Mouse (Mus musculus) megakaryocyte, embryonic 14.5 days (primary cell): ENCODE measurements around the gene Ptpn13. TPM values are rescaled to one million over a fixed set of nuclear protein-coding genes. Genes with fewer than 3 reads are reported as not detected.

Experiments
- H3K27me3 ChIP-seq: replicated peaks from 2 replicates; pipeline ENCODE3; 2012; ENCODE audit warnings: inconsistent platforms
- H3K36me3 ChIP-seq: replicated peaks from 2 replicates; pipeline ENCODE3; 2012; ENCODE audit warnings: low read length, inconsistent platforms, mixed read lengths
- H3K4me1 ChIP-seq: 2 replicates; pipeline ENCODE4 v1.6.1; 2012; ENCODE audit warnings: inconsistent platforms
- H3K4me3 ChIP-seq: replicated peaks from 2 replicates; pipeline ENCODE3; 2012; ENCODE audit warnings: moderate library complexity, mild to moderate bottlenecking, inconsistent platforms
- H3K9me3 ChIP-seq: 2 replicates; pipeline ENCODE4 v1.6.1; 2012; ENCODE audit warnings: inconsistent platforms
- FLI1 ChIP-seq: IDR thresholded peaks from 2 replicates; pipeline ENCODE4 v1.6.1; 2012; ENCODE audit warnings: low read length, inconsistent platforms, mixed read lengths
- GATA1 ChIP-seq: IDR thresholded peaks from 3 replicates; pipeline ENCODE4 v1.6.1; 2012; ENCODE audit warnings: mixed read lengths, low read length, inconsistent platforms, borderline replicate concordance
- polyA plus RNA-seq: library from polyadenylated mRNA; stranded (reverse); fragments of >175 nt; gene quantifications from 2 replicates; pipeline ENCODE4 v1.2.3, GENCODE M21; 2012; ENCODE audit warnings: low replicate concordance; ENCODE audit not compliant: insufficient read depth

The Ptpn13 gene
- polyA plus RNA-seq, 1 experiment = 0.04 TPM

DNA sequence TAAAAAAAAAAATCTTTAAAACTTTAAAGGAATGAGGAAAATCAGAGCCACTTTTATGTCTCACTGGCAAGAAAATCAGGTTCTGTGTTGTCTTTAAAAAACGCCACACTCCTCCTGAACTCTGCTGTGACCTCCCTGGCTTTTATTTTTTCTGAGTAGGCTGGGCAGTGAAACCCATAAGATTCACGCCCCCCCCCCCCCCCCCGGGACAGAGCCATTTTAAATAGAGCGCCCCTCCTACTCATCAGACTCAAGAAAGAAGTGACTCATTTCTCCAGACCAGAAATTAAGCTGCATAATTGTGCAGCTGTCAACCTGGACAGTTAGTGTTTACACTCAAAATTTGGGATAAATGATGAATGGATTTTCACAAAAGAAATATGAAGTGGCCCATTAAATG lies 31.8 kb upstream of the Ptpn13 start:
- TF ChIP-seq FLI1 (no peak), GATA1 (no peak)
- H3K27me3 ChIP-seq = peaks cover 4% of the 10 kb centered on the region
- no peaks in the 10 kb centered on the region for H3K9me3 ChIP-seq
- H3K36me3 ChIP-seq = no peaks in the 10 kb centered on the region
- H3K4me1 ChIP-seq = no peaks in the 10 kb centered on the region
- no peak overlapping the region for H3K4me3 ChIP-seq

DNA sequence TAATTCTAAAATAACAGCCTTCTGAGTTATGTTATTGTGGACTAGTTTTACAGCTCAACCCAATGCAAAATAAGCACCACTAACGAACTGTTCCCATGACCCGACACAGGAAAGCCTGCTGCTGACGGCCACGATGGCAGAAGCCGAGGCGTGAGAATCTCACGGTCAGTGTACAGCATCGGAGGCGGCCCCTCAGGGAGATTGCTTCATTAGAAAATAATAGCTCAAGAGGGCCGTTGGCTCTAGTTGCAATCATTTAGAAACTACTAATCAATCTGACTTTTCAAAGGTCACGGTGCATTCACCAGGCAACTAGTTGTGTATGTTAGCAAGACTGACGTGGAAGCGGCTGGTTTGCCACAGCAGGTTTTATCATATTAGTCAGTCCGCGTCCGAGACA lies 31.2 kb upstream of the Ptpn13 start:
- peaks cover 4% of the 10 kb centered on the region for H3K27me3 ChIP-seq
- H3K9me3 ChIP-seq = no peaks in the 10 kb centered on the region
- H3K36me3 ChIP-seq = no peaks in the 10 kb centered on the region
- H3K4me1 ChIP-seq = no peaks in the 10 kb centered on the region
- TF ChIP-seq FLI1 = no peak
- no peak for TF ChIP-seq GATA1
- no peak overlapping the region for H3K4me3 ChIP-seq

GRCm38 (mm10) chr5:103395683-103396082 lies 29.3 kb upstream of the Ptpn13 start:
- H3K4me3 ChIP-seq = no peak overlapping the region
- TF ChIP-seq GATA1 (no peak), FLI1 (no peak)
- H3K4me1 ChIP-seq = no peaks in the 10 kb centered on the region
- H3K9me3 ChIP-seq = no peaks in the 10 kb centered on the region
- H3K27me3 ChIP-seq = peaks cover 4% of the 10 kb centered on the region
- H3K36me3 ChIP-seq = no peaks in the 10 kb centered on the region

- Histone ChIP-seq H3K4me1 (no peaks in the 10 kb centered on the region), H3K36me3 (no peaks in the 10 kb centered on the region), H3K4me3 (no peak overlapping the region), H3K9me3 (no peaks in the 10 kb centered on the region), H3K27me3 (peaks cover 4% of the 10 kb centered on the region)
- no peak for TF ChIP-seq GATA1
- TF ChIP-seq FLI1 = no peak
Observed at GRCm38 (mm10) chr5:103397429-103397828, 27.6 kb upstream of the Ptpn13 start.

GRCm38 (mm10) chr5:103404213-103404968 lies 20.6 kb upstream of the Ptpn13 start:
- TF ChIP-seq FLI1 (no peak), GATA1 (no peak)
- H3K4me3 ChIP-seq = no peak overlapping the region
- no peaks in the 10 kb centered on the region for H3K36me3 ChIP-seq
- no peaks in the 10 kb centered on the region for H3K9me3 ChIP-seq
- no peaks in the 10 kb centered on the region for H3K27me3 ChIP-seq
- H3K4me1 ChIP-seq = no peaks in the 10 kb centered on the region

GRCm38 (mm10) chr5:103405921-103406320 lies 19.1 kb upstream of the Ptpn13 start:
- no peaks in the 10 kb centered on the region for H3K27me3 ChIP-seq
- H3K4me1 ChIP-seq = no peaks in the 10 kb centered on the region
- H3K9me3 ChIP-seq = no peaks in the 10 kb centered on the region
- H3K4me3 ChIP-seq = no peak overlapping the region
- no peaks in the 10 kb centered on the region for H3K36me3 ChIP-seq
- TF ChIP-seq GATA1 = no peak
- no peak for TF ChIP-seq FLI1

GRCm38 (mm10) chr5:103412020-103412747 lies 12.8 kb upstream of the Ptpn13 start:
- Histone ChIP-seq H3K27me3 (peaks cover 6% of the 10 kb centered on the region), H3K36me3 (no peaks in the 10 kb centered on the region), H3K4me1 (no peaks in the 10 kb centered on the region), H3K9me3 (no peaks in the 10 kb centered on the region), H3K4me3 (no peak overlapping the region)
- no peak for TF ChIP-seq GATA1
- no peak for TF ChIP-seq FLI1

- Histone ChIP-seq H3K4me3 (no peak overlapping the region), H3K4me1 (no peaks in the 10 kb centered on the region), H3K9me3 (no peaks in the 10 kb centered on the region)
Observed at GRCm38 (mm10) chr5:103414542-103414941, 10.4 kb upstream of the Ptpn13 start.

DNA sequence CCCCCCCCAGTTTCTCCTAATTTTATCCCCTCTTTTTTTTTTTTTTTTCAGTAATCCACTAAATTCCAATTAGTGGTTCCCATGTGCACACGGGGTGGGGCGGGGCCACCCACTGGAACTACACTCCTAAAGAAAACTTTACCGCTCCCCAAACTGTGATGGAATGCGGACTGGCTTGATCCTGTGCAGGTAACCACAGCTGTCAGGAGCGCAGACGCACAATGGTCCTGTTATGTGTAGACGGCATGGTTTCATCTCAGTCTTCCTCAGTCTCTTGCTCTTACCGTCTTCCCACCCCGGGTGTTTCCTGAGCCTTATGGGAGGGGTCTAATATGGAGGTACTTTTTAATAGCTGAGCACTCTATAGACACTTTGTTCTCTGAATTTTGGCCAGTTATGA lies 7.0 kb upstream of the Ptpn13 start:
- Histone ChIP-seq H3K27me3 (peaks cover 36% of the 10 kb centered on the region), H3K9me3 (no peaks in the 10 kb centered on the region), H3K4me3 (no peak overlapping the region), H3K36me3 (no peaks in the 10 kb centered on the region), H3K4me1 (no peaks in the 10 kb centered on the region)
- TF ChIP-seq GATA1 (no peak), FLI1 (no peak)

More at GRCm38 (mm10) chr5:103414542-103414941, 10.4 kb upstream of the Ptpn13 start:
- TF ChIP-seq GATA1 = no peak
- TF ChIP-seq FLI1 = no peak
- Histone ChIP-seq H3K27me3 (peaks cover 11% of the 10 kb centered on the region), H3K36me3 (no peaks in the 10 kb centered on the region)

DNA sequence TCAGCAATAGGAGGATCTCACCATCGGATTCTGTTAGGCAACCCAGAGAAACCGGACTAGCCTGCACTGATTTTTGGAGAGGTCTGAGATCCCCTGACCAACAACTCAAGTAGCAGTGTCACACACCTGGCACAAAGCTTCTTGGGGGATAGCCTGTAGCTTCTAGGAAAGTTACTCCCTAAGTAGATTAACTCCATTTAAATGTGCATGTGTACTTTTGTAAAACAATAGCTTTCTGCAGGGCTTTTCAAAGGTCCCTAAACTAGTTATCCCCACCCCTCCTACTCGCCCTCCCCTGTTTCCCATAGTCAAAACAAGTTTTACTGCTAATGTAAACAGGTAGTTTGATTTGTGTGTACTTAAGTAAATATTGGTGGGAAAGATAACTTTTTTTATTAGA lies 6.1 kb upstream of the Ptpn13 start:
- Histone ChIP-seq H3K9me3 (no peaks in the 10 kb centered on the region), H3K4me3 (no peak overlapping the region), H3K36me3 (no peaks in the 10 kb centered on the region), H3K27me3 (peaks cover 39% of the 10 kb centered on the region), H3K4me1 (peaks cover 4% of the 10 kb centered on the region; the same call in 1 of the 2 replicates)
- TF ChIP-seq FLI1 (no peak), GATA1 (no peak)
